Mouse (Mus musculus): ENCODE data around the gene Eif2b3. TPM values are rescaled to one million over a fixed set of nuclear protein-coding genes. Genes with fewer than 3 reads are reported as not detected.

Eif2b3 gene
- polyA plus RNA-seq, 1 experiment from 2014 or later: 46.4 TPM

DNA sequence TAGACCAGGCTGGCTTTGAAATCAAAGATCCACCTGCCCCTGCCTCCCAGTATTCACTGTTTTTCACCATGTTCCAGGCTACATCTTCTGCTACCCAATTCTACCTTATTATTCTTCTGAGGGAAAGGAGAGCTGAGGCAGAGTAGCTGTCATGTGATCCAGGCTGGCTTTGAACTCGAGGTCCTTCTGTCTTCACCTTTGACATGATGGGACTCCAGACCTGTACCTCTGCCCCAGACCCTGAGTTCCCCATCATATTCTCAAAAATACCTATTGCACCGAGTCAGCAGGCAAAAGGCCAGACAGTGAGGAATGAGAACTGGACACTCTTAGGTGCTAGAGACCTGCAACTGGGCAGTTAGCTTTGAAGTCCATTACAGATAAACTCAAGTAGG is 115.4 kb downstream of the Eif2b3 start:
- DNase-seq: no peak
- H3K36me3 ChIP-seq: 0 out of 2 replicates have a peak, but pooled peaks cover 2% of the 10 kb centered on the region
- H3K4me2 ChIP-seq: peak overlapping the region; percentile 97
- peak overlapping the region; percentile 58 for H3K27ac ChIP-seq
- ATAC-seq (ENCODE audit: low read depth): no peak
- H3K9ac ChIP-seq: peak overlapping the region; percentile 88
- peaks cover 60% of the 10 kb centered on the region for H3K4me1 ChIP-seq (replicated peaks)
- 29% methylated on average over 2 of the region's 2 CpGs for WGBS (ENCODE audit: insufficient replicate concordance)
- no peak overlapping the region for H3K4me3 ChIP-seq (replicated peaks)
- peaks cover 26% of the 10 kb centered on the region for H3K27me3 ChIP-seq
- no peaks in the 10 kb centered on the region for H3K9me3 ChIP-seq (replicated peaks)

DNA sequence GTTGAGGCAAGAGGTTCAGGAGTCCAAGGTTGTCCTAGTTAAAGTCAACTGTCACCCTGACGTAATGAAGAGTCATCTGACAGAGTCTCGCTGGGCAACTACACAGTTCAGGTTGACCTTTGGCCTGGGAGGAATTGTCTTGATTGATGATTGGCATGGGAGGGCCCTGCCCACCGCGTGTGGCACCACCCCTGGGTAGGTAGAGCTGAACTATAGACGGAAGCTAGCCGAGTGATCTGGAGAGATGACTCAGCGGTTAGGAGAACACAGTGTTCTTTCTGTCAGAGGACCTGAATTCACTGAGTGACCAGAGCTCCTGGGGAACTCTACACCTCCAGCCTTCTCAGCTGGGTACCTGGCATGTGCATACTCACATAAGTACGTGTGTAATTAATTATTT is 116.8 kb downstream of the Eif2b3 start:
- Histone ChIP-seq H3K9ac (peak overlapping the region; percentile 20), H3K4me1 (replicated peaks) (peaks cover 61% of the 10 kb centered on the region), H3K36me3 (0 out of 2 replicates have a peak, but pooled peaks cover 2% of the 10 kb centered on the region), H3K27ac (peak overlapping the region; percentile 72), H3K27me3 (peaks cover 26% of the 10 kb centered on the region), H3K4me2 (peak overlapping the region; percentile 25), H3K4me3 (replicated peaks) (no peak overlapping the region), H3K9me3 (replicated peaks) (no peaks in the 10 kb centered on the region)
- ATAC-seq (ENCODE audit: low read depth): peak; percentile 68
- WGBS (ENCODE audit: insufficient replicate concordance): 12% methylated on average over 8 of the region's 8 CpGs
- peak; percentile 54 for DNase-seq

Other genes with a start within 250 kb of the Eif2b3 start
- 20.0 and 20.2 TPM in 2 replicates for gene Toe1, start 211.8 kb upstream of the Eif2b3 start, polyA plus RNA-seq (2015; fragmentation: Nextera tagmentation; extraction: Ambion mirVana)
- 3.9 and 4.0 TPM in 2 replicates for gene Mutyh, start 211.7 kb upstream of the Eif2b3 start, polyA plus RNA-seq (2015; fragmentation: Nextera tagmentation; extraction: Ambion mirVana)
- 0.53 and 0.58 TPM in 2 replicates for gene Hpdl, start 197.7 kb upstream of the Eif2b3 start, polyA plus RNA-seq (2015; fragmentation: Nextera tagmentation; extraction: Ambion mirVana)
- gene Zswim5, start 142.0 kb upstream of the Eif2b3 start, polyA plus RNA-seq (2015; fragmentation: Nextera tagmentation; extraction: Ambion mirVana): 0.05 and 0.06 TPM in 2 replicates
- 558 and 568 TPM in 2 replicates for gene Urod, start 25.0 kb upstream of the Eif2b3 start, polyA plus RNA-seq (2015; fragmentation: Nextera tagmentation; extraction: Ambion mirVana)
- 7.8 and 7.9 TPM in 2 replicates for gene Hectd3, start 24.1 kb upstream of the Eif2b3 start, polyA plus RNA-seq (2015; fragmentation: Nextera tagmentation; extraction: Ambion mirVana)
- gene Ptch2, start 76.7 kb downstream of the Eif2b3 start, polyA plus RNA-seq (2015; fragmentation: Nextera tagmentation; extraction: Ambion mirVana): 0.36 and 0.51 TPM in 2 replicates
- 5.5 and 5.6 TPM in 2 replicates for gene Btbd19, start 106.3 kb downstream of the Eif2b3 start, polyA plus RNA-seq (2015; fragmentation: Nextera tagmentation; extraction: Ambion mirVana)
- gene Tctex1d4, start 107.4 kb downstream of the Eif2b3 start, polyA plus RNA-seq (2015; fragmentation: Nextera tagmentation; extraction: Ambion mirVana): not detected in 2 replicates
- gene Plk3, start 114.6 kb downstream of the Eif2b3 start, polyA plus RNA-seq (2015; fragmentation: Nextera tagmentation; extraction: Ambion mirVana): 1.2 and 1.3 TPM in 2 replicates
- 877 and 919 TPM in 2 replicates for gene Rps8, start 136.8 kb downstream of the Eif2b3 start, polyA plus RNA-seq (2015; fragmentation: Nextera tagmentation; extraction: Ambion mirVana)
- 35.8 and 43.1 TPM in 2 replicates for gene Kif2c, start 163.2 kb downstream of the Eif2b3 start, polyA plus RNA-seq (2015; fragmentation: Nextera tagmentation; extraction: Ambion mirVana)
- 3.5 and 3.6 TPM in 2 replicates for gene Tmem53, start 232.5 kb downstream of the Eif2b3 start, polyA plus RNA-seq (2015; fragmentation: Nextera tagmentation; extraction: Ambion mirVana)
- not detected in 2 replicates for gene Armh1, start 232.7 kb downstream of the Eif2b3 start, polyA plus RNA-seq (2015; fragmentation: Nextera tagmentation; extraction: Ambion mirVana)

Data from liver, embryonic 13.5 days (tissue).